Mouse (Mus musculus) yolk sac, embryonic 10.5 days (tissue): ENCODE results near the gene Psma6.

ENCODE experiments used
- DNase-seq: peaks from one replicate; pipeline ENCODE4 v3.0.0-alpha.2; 2017; ENCODE audit warnings: low spot score

The Psma6 gene

DNA sequence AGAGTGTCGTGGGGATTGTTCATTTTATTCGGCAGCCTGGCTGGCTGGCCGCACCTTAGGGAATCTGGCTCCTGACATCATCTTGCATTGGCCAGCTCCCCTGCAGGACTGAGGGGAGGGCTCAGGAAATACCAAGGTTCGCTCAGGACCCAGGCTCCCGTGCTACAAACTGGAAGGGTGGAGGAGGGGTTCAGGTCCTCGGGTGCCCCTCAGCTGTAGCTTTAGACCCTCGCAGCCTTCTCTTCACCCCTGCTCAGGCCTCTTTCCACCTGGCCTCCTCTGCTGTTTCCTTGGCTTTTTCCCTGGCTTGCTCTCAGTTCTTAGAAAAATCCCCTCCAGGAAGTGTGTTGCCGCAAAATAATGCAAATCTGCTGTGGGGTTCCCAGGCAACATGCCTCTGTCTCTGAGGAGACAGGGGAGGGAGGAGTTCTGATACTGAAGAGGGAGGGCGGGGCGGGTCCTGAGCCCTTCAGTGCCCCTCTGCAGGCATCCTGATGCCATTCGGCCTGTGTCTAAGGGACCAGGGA is 54.7 kb downstream of the Psma6 start:
- DNase-seq = peak; percentile 35

DNA sequence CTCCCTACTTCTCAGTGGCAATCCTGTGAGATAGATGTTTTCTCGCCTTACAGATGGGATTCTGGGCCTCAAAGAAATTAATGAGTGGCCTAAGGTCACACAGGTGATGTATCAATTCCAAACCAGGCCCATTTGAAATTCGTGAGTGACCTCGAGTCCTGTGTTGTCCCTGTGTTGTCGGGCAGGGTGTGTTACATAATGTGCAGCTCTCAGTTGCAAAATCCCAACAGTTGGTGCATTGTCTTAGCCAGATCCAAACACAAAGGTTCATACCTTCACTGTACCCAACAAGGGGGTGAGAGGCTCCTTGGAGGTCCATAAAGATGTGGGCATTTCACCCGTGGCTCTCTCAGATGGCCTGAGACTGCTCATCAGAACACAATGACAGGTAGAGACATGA is 56.4 kb downstream of the Psma6 start:
- DNase-seq = no peak

DNA sequence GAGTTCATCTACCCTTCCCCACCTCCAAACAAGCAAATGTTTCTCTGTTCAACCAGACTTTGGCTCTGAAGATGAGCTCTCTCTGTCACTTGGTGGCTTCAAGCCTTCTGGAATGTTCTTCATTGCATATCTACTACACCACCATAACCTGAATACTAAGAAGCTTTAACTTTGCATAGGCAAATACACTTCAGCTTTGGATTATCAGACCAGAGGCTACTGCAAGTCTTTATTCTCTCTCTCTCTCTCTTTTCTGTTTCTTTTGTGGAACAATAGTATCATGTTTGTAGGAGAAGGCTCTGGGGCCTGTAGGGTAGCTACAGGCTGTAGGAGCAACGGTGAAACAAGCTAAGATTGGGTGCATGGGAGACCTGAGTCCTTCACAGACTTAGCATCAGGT is 58.2 kb downstream of the Psma6 start:
- DNase-seq = no peak

- DNase-seq = no peak
Measured at GRCm38 (mm10) chr12:55442861-55443850, 59.1 kb downstream of the Psma6 start.

DNA sequence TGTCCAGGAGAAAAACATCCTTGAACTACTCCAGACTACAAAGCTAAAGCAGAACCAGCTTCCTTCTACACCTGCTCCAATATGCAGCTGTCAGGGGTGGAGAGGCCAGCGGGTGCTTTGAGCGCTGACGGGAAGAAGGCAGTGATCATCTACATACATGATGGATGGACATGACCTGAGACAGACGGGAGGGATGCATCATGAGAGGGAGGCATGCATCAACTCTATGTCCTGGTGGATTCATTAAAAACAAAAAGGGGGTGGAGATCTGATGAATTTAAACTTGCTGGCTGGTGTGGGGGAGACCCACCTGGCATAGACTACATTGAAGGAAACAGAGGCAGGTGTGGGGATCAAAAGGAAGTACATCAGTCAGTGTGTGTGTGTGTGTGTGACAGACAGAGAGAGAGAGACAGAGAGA is 60.0 kb downstream of the Psma6 start:
- DNase-seq = no peak

GRCm38 (mm10) chr12:55445583-55445982 is 61.6 kb downstream of the Psma6 start:
- DNase-seq = no peak

DNA sequence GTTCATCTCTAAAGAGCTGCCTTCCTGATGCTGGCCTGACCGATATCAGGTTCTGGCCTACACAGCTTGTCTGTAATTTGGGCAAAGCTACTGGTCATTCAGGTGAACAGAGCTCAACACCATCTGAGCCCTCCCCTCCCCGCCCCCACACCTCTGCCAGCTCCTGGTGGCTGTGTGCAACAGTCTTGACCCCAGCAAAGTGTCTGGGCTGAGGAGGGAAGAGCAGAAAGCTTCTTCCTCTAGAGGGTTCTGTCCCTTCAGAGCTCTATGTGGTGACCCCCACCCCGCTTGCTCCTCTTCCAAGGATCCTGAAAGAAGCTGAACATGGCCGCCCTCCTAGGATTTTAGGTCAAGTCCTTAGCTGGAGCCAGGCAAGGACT is 62.3 kb downstream of the Psma6 start:
- DNase-seq = no peak

DNA sequence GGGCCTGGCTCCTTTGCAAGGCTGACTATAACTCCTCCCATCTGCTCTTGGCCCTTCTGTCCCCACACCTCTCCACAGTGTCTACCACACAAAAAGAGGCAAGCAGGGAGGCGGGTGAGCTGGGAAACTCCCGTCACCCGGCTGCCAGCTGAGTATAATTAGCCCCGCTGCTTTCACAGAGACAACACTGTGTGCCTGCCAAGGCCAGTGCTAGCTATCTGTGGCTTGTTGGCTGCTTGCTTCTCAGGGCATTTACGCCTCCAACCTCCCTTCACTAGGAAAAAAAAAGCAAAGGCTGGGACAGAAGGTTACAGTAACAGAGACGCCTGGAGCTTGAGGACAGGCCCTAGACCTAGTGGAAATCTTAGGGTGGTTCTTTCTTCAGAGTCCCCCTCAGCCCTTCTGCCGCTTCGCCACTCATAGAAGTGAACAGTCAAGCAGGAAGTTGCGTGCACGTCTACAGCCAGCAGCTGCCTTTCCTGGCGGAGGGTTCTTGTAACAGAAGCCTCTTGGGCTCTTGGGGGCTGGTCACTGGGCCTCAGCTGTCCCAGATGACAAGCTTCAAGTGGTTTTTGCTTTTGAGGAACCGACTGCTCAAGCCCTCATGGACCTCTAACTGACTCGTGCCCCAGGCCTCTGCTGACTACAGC is 62.8 kb downstream of the Psma6 start:
- DNase-seq = no peak

DNA sequence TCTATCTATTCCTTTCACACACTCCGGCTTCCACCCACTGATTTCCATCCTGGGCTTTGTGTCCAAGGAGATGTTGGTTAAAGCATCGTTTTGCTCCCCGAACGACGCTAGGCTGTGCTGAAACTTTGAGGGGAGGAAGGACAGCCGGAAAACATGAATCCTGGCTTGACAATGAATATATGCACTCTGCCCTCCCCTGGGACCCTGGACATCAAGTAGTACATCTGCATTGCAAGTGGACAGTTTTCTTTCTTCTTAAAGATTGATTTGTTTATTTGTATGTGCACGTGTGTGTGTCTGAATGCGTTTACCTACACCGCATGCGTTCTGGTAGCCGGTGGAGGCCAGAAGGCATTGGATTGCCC is 63.4 kb downstream of the Psma6 start:
- DNase-seq = no peak

GRCm38 (mm10) chr12:55448457-55448856 is 64.4 kb downstream of the Psma6 start:
- no peak for DNase-seq

- DNase-seq = no peak
Measured at GRCm38 (mm10) chr12:55449048-55449447, 65.0 kb downstream of the Psma6 start.

- no peak for DNase-seq
Measured at GRCm38 (mm10) chr12:55450421-55450820, 66.4 kb downstream of the Psma6 start.

DNA sequence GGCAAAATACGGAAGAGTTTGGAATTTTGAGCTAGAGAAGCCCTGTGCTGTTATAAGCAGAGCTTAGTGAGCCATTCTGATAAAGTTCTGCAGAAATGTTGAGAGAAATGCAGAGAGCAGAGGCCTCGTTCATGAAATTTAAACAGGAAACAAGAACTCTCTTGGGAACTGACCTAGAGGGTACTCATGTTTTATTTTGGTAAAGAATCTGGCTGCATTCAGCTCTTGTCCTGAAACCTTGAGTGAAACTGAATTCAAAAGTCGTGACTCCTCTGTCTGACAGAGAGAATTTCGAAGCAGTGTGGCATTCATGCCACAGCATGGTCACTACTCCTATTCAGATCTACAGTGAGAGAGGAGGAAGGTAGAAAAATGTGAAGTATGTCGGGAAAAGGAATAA is 68.8 kb downstream of the Psma6 start:
- DNase-seq = no peak

DNA sequence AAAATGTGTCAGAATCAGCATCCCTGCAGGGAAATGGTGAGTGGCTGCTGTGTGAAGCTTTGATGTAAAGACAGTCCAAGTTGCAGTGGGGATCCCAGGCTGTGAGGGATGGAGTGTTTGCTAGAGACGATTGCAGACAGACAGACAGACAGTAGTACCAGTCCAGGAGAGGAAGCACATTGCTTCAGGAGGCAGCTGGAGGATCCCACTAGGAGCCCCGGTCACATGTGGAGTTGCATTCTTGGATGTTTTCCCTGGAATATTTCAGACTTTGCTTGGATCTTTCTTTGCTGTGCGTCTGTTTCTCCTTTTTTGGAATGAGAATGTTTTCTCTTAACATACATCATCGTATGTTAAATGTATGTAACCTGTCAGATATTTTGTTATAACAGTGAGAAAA is 69.9 kb downstream of the Psma6 start:
- DNase-seq = no peak

DNA sequence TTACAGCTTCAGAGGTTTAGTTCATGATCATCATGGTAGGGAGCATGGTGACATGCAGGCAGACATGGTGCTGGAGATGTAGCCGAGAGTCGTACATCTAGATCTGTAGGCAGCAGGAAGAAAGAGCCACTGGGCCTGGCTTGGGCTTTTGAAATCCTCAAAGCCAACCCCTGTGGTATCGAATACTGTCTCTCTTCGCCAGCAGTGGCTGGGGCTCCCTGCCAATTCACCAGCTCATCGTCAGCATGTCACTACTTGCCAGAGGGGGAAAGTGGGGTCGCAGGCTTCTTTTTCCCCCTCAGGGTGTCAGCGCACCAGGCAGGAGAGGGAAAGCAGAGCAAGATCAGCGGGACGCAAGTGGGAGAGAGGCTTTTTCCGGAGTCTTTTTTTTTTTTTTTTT is 71.2 kb downstream of the Psma6 start:
- DNase-seq = no peak

DNA sequence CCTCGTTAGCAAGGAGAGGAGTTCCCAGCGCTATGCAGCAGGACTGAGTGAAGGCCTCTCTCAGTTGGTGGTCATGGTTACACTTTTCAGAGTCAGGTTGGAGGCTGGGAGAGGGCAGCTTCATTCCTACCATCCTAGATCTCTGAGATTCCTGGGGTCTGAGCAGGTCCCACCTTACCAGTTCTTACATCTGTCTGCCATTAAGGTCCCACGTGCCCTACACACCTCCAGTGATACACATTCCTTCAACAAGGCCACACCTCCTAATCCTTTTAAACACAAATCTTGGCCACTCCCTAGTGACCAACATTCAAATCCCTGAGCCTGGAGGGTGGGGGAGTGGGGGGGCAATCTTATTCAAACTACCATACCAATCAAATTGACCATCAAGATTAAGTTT is 72.1 kb downstream of the Psma6 start:
- no peak for DNase-seq

DNA sequence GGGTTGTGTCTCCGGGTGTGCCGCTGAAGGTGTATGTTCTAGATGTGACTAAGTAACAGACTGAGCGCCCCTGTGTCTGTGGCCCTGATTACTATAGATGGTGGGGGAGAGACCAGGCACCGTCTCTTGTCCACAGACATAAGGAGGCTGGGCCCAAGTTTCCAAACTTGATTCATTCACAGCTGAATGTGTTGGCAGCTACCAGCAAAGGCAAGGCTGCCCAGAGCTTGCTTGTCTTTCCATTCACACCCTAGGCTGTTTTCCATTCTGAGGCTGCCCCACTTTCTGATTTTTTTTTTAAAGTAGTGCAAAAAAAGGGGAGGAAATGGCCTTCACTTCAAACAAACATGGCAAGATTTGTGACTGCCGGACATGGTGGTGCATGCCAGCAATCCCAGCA is 72.9 kb downstream of the Psma6 start:
- DNase-seq = no peak

DNA sequence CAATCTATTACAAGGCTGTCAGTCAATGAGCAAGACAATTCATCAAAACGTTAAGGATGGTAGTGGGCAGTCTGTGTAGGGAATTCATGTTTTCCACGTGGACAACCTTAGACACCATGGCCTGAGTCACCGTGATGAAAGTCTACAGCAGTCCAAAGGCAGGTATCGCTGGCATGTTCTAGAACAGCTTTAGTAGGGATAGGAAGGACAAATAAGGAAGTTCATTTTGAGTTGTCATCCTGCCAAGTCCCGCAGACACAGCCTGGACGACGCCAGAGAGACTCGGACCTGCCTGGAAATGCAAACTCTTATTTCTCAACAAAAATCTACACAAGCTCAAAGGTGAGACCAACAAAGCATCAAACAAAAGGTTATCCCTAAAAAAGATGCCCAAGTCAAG is 75.7 kb downstream of the Psma6 start:
- DNase-seq = no peak

DNA sequence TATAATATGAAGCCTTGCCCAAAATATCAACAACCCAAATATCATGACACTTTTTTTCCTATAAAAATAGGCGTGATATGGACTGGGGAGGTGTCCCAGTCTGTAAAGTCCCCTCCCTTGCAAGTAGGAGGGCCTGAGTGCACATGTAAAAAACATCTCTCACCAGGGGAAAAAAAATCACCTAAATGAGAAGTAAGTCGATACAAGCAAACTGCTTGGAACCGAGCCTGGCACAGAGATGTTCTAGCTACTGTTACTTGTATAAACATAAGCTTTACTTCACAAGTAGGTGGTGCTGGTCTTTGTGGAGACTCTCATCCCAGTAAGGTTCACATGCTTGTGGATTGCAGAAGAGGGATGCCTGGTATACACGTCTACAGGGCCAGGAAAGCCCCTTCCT is 76.9 kb downstream of the Psma6 start:
- no peak for DNase-seq

DNA sequence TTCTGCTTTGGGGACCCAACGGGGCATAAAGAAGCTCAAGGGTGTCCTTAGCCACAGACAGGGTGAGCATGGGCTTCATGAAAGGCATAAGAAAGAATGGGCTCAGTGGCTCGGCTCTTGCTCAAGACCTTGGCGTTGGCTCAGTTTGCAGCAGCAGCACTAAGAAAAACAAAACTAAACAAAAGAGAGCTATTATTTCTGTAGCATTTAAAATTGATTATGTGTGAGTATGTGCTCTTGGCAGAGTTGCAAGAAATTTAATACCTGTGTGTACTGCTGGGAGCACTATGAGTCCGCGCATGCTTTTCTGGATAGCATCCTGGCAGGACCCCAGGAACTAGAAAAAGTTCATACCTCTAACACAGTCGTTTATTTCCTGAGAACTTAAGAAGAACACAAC is 77.7 kb downstream of the Psma6 start:
- no peak for DNase-seq

DNA sequence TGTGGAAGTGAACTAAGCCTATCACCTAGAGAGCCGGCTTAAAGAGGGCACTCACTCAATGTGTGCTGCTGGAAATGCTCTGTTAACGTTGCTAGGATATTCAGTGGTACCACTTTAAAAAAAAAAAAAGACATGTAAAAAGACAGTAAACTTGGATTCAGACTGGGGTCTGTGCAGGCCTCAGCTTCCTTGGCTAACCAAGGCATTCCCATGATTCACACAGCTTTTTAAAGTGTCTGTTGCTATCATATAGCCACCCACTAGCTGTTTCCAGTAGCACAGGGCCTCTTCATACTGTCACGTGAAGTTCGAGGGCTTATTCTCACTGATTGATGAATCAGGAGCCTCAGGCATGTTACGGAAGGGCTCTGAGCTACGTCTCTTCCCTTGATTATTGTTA is 78.4 kb downstream of the Psma6 start:
- no peak for DNase-seq

- no peak for DNase-seq
Measured at GRCm38 (mm10) chr12:55463087-55463486, 79.1 kb downstream of the Psma6 start.
